Mouse (Mus musculus) ovary, postnatal 36 days (tissue): Measurements from ENCODE around the gene Nrg3.
"Not testable (repeated sequence)": the region's sequence is repeated elsewhere in the genome, so short reads cannot be mapped to it uniquely, and the experiment has no call there.

Experiments used
- DNase-seq: peaks from one replicate; pipeline ENCODE4 v3.0.0; 2022; ENCODE audit warnings: low spot score, mixed read lengths

Nrg3 gene

DNA sequence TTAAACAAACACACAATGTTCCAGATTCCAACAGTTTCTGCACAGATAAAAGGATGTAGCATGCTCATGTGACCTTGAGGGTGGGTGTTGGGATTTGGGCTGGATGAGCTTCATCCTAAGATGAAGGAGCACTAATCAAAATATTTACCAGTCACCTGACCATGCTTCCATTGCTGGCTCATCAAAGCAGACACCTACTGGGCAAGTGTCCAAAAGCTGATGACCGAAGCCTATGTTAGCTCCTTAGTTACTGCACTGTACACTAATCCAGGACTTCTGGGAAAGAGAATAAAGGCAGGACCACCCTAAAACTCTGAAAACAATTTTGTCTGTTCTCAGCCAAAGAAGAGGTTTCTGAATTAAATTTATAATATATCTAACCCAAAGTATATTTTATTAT, 261.4 kb downstream of the Nrg3 start:
- DNase-seq = no peak

DNA sequence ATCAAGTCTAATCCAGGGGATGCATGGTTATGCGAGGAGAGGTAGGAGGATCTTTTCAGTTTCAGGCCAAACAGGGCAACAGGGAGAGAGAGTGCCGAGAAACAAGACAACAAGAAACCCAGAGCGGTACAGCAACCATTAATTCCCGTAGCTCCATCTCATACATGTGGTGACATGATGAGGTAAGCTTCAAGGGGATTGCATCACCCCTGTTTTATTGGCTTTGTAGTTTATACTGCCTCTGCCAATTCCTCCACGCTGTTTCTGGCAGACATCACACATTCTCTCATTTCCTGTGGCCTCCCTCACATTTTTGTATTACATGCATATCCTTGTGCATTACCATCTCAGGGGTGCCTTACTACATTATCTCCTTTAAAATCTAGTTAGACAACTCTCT, 280.9 kb downstream of the Nrg3 start:
- no peak for DNase-seq

DNA sequence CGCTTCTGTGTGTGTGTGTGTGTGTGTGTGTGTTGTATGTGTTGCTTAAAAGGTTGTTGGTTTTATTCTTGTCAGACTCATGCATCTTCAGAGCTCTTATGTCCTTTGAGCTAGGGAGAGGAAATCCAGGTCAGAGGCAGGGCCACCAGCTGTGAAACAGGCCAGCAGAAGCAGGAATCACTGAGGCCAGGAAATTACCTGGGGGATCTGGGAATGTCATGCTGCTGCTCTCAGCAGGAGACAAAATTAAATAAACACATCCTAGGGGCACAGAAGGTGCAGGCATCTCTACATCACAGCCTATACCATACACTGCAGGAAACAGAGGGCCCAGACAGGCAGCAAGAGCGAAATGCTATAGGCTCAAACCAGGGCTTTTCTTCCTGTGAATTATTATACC, 299.2 kb downstream of the Nrg3 start:
- DNase-seq = no peak

DNA sequence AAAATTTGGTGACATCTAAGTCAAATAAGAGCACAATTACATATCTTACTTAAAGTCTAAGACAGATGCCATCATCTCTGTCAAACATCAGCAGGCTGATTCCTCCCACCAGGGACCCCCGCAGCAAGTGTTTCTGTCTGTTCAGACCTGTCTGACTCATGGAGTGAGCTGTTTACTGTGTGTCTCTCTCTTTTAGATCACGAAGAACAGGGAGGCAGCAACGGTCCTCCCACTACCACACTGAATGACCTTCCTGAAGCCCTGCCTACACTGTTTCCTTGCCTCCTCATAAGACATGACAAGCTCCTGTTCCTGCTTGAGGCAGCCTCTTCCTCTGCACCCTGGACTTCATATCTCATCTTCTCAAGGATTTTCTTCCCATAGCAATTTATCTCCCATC, 312.7 kb downstream of the Nrg3 start:
- peak; percentile 3 for DNase-seq

DNA sequence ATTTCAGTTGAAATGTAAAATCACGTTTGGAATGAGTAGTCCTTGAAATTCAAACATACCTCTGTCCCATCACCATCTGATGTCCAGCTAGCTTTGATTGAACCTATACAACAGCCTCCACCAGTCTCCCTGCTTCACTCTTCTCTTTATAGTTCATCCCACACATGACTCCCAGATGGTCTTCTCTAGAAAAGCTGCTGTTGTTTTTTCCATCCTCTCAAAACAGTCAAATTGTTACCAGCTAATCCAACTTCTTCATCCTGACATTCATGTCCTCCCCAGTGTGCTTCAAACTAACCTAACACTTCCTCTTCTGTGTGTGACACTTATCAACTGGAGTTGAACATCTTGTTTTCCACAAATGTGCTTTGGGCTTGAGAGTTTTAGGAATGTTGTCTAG, 317.4 kb downstream of the Nrg3 start:
- no peak for DNase-seq

DNA sequence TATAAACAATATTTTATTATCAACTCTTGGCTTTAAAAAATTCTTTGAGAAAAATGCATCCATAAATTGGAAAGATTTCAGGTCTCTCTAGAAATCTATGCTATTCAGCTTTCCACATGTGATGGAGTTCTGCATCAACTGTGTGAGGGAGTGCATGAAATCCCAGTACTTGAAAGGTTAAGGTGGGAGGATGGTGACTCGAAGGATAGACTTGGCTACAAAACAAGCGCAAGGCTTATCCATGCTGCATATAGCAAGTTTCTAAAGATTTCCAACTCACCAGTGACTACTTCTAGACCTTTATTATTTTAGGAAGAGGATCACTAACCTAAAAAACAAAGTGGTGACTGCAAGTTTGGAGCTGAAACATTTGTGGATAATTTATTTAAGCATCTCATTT, 343.1 kb downstream of the Nrg3 start:
- DNase-seq = no peak

DNA sequence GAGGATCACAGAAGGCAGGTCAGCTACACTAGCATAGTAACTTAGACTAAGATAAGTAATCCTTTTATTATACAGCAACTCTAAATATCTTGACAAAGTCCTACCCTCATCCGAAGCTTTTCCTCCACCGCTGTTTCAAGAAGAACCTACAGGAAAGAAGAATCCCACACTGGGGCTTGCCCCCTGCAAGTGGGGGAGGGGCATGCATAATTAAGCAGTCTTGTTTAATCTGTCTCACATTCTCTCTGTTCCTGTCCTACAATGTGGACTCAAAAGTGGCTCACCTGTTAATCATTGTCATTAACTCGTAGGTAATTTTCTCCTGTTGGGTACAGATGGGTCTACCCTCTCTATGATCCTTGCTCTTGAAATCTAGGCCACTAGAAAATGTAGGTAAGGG, 354.9 kb downstream of the Nrg3 start:
- DNase-seq = no peak

DNA sequence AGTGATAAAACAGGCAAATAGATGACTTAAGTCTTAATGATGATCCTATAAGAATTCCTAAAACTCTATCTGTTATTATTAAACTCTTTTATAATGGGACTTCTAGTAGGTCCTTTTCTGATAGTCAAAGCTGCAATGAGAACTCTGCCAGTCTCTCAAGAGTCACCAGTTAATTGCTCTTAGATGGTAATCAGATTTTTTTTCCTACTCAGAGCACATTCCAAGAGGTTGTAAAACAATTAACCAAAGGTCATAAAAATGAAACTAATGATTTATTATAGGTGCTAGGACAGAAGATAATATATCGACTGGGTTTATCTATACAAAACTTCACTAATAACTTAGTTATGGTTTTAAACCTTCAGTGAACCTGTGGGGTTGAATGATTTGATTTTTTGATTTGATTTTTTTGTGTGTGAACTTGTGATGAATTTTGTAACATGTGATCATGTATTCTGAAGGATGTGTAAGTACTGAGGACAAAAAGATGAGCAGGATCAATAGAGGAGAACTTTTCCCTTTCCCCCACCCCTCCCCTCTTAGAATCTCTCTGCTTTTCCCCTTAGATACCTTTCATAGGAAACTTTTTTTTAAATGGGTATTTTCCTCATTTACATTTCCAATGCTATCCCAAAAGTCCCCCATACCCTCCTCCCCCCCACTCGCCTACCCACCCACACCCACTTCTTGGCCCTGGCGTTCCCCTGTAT, 356.2 kb downstream of the Nrg3 start:
- DNase-seq = not testable (repeated sequence)

DNA sequence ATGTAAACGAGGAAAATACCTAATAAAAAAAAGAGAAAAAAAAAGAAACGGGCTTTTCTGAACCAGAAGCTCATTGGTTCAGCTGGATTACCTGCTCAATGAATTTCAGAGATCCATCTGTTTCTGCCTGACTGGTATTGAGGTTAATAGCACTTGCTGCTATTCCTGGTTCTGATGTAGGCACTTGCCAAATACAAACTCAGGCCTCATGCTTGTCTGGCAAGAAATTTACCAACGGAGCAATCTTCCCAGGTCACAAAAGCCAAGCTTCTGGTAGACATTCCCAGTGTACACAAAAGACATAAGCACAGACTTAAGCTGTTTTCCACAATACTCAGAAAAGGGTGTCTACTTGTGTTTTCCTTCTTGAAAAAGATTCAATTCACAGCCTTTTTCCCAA, 363.3 kb downstream of the Nrg3 start:
- no peak for DNase-seq

DNA sequence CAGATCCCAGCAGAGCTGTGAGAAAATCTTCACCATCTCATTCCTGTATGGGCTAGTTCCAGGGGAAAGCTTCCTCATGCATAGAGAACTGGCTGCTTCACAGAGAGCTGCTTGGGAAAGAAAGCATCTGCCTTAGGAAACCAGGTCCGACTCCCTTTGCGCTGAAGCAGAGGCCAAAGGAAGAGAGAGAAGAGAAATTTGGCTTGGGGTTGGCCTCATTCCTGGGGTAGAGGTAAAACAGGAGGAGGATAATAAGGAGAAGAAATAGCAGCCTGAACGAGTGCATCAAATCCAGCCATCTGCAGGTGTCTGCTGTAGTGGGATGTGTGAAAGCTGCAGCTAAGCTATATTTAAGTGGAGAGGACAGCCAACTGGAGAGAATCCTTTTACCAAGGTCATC, 366.1 kb downstream of the Nrg3 start:
- DNase-seq = no peak

DNA sequence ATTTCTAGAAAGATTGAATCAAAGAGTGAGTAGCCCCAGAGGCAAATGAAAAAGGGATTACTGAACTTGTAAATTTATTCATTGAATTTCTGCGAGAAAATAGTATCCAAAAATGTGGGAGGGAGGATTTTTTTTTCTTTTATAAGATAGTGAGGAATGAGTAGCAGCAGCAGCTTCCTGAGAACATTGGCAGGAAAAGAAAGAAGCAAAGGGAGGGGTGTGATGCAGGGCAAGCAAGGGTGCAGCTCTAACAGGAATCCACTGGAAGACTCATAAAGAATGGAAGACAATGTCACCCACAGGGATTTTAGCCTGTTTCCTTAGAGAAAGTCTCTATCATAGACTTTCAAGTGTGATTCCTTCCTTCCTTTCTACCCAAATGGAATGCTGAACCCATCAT, 377.7 kb downstream of the Nrg3 start:
- DNase-seq = no peak

DNA sequence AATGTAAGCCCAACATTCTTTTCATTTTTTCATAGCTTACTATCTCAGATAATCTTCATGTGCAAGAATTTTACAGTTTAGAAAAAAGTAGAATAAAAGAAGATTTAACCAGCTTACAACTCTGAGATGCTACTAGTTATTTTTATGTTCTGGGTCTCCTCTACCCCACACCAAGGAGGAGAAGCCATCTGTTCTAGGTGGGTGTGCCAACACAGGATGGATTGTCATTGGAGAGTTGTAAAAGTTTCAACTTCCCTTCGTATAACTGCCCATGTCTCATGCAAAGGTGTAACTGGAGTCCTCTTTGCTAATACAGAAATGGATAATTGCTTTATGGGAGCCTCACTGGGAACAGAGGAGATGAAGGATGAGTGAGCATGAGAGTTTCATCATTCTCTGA, 393.4 kb downstream of the Nrg3 start:
- no peak for DNase-seq

DNA sequence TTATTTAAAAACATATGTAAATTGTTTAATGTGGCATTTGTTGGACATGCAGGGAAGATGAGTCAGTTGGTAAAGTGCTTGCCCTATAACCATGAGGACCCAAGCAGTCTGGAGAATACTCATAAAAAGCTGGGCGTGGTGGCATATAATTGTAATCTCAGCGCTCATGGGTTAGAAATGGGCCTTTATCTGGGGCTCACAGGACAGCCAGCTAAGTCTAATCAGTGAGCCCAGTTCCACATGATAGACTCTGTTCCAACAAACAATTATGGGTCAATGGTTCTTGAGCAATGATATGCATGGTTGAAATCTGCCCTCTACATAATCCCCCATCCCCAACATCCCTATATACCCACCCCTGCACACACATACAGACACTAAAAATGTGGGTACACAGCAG, 421.3 kb downstream of the Nrg3 start:
- DNase-seq = no peak

DNA sequence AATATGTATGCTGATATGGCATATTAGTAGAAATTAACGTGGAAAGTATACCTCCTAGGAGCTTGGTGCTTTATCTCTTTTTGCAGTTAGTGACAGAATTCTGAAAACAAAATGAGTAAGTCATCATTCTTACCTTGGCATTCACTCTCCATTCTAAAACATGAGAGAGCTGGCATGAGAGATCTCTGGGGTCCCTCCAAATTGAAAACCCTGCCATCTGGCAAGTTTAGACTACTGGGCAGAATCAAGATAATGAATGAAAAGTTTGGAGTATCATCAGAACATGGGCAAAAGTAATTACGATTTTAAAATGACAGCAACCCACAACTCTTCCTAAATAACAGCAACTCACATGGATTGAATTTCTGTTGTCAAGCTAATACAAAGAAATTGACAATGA, 423.9 kb downstream of the Nrg3 start:
- DNase-seq = no peak

DNA sequence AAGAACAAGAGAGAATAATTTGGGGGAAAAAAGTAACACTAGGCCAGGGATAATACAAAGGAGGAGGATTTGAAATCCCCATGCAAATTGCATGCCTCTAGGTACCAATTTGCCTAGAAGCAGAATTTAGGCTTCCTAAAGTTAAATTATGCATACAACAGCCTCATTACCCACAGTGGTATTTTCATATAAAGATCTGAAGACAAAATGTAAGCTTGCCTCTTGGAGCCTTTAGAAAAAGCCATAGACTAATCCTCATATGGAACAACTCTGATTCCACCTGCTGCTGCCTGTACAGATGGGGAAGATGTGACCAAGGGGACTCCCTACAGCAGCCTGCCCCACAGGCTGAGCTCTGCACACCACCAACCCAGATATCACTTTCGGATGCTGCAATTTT, 428.6 kb downstream of the Nrg3 start:
- no peak for DNase-seq

DNA sequence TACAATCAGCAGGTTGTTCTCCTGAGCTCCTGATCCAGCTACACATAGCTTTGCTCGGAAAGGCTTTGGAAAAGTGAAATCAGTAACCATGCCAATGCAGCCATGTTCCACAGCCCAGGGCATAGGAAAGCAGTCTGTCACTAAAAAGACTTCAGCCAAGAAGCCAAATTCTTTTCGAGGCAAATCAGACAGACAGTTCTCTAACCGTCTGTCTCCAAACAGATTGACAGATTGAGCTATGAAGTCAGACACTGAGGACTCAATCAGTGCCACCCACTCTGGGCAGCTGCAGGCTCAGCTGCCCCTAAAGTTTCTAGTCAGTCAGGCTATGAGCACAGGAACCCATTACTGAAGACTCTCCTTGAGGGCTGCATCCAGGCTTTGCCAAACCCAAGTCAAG, 429.1 kb downstream of the Nrg3 start:
- no peak for DNase-seq

DNA sequence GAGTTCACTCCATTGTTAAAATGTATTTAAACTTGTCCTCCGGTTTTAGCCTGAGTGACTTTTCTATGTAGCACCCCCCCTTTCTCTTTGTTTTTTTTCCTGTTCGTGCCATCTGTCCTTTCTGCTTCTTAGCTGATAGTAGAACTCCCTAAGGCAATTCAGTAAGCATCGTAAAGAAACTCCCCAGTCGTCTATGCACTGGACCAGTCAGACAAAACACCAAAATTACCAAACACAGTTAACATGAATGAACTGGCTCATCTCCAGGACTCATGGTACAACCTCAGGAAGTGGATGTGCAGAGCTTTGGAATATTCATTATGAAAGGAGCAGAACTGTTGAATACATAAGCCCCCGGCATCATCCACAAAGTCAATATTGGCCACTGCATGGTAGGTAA, 429.5 kb downstream of the Nrg3 start:
- no peak for DNase-seq

DNA sequence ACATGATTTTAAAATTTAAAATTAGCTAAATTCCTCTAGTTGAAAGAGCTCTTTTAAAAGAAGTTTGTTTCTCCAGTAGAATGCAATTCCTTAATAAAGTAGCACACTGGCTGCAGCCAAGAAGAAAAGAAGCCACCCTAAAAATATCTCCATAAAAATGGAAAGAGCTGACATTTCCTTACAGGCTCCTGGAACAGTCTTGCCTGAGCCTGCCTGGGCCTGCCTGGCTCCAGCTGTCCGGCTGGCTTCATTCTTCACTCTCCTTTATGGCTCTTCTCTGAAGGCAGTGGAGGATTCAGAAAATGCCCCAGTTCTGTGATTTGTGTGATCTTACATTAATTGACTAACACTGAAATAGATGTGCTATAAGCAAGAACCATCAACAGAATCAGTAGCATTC, 433.8 kb downstream of the Nrg3 start:
- no peak for DNase-seq

DNA sequence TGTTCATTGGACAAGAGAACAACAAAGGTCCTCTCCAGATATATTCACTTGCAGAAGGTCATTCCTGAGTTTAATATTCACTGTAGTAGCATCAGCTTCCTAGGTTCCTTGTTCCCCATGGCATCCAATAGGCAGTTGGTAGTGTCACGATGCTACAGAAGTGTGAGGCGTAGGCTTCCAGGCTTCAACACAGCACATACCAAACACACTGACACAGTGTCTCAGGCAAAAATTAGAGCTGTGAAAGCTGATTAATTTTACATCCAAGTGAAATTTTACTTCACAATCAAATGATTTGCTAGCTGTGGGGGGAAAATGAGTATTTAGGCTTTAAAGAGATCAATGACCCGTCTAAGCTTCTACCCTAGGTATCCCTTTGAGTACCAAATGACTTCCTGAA, 438.4 kb downstream of the Nrg3 start:
- no peak for DNase-seq

DNA sequence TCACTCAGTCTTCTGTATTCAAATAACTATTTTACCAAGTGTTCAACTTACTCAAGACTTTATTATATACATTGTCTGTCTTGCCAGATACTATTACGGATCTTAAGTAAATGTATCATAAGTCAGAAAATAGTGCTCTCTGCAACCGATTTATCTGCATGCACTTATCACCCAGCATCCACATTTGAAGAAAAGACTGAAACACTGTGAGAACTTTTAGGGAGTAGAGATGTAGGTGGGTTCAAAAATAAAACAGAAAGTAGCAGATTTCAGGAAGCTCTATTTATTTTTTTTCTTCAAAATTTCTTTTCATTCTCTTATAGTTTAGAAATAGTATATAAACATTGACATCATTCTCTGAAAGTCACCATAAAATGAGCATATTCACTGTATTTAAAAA, 449.8 kb downstream of the Nrg3 start:
- DNase-seq = no peak

DNA sequence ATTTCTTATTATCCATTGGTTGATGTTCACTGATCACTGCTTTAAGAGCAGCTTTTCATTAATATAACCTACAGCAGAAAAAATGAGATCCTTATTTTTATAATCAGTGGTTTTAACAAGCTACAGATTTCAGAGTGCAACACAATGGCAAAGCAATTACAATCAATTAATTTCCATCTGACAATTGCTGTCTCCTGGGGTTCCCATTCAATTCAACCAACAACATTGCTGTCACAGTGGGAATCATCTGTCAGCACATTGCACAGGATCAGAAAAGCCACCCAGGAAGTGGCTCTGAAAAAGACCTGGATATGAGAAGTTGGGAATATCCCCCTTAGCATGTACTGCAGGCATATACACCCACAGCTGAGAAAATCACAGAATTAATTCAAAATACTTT, 458.8 kb downstream of the Nrg3 start:
- DNase-seq = no peak

DNA sequence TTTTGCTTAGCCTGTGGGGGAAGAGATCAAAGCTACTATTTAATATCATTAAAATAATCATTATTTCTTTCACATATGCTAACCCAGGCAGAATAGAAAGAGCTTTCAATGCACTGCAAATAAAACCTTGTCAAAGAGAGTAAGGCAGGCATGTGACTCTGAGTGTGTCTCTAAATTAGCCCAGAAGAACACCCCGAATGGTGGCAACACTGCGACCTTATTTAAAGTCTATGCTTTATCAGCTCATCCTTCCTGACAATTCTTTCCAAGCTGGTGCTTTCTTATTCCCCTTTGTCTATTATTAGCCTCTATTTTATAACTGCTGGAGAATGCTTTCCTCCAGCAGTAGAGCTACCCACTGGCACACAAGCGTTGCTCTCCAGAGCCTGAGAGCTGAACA, 475.0 kb downstream of the Nrg3 start:
- no peak for DNase-seq

DNA sequence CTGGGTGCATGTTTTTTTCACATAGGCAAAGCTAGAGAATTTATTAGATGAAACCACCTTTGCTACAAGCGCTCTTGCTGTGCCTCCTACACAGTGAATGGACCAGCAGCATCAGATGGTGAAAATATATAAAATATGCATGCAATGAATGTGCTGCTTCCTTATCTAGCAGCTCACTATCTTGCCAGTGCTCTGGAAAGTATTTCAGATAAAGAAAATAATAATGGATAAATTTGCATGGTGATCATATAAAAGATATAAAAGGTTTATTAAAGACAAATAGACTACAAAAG, 480.4 kb downstream of the Nrg3 start:
- DNase-seq = no peak

DNA sequence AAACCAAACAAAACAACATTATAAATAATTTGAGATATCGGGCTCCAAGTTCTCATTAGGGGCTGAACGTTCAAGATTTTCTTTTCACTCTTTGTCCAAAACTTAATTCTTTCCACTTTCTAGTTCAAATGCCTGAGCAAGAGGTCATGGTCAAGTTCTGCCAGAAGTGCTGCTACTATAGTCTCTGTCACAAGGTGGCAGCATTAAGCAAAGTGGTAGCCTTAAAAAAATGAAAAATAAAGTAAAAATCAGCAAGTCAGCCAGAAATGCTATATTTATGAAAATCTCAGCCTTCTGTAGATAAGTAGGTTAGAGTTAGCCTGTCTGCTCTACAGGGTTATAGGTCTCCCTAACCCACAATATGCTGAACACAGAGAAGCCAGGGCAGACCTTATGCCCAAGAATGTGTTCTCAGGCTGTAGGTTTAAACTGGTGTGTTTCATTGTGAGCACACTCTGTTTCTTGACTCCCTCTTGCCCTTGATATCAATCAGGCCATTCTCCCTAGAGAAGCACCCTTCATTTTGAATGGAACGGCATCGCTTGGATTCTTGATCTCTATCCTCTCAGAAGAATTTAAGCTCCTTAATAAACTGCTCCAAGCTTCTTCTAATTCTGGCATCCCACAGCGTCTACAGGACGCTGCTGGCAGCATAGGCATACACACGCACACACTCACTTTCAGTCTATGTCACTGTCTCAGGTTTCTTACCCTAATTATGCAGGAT, 480.9 kb downstream of the Nrg3 start:
- no peak for DNase-seq
